Mouse (Mus musculus): ENCODE data around the gene Gm13030. TPM values are rescaled to one million over a fixed set of nuclear protein-coding genes. Genes with fewer than 3 reads are reported as not detected.

Gene Gm13030
- polyA plus RNA-seq (2014; fragmentation: Illumina TruSeq; extraction: RNeasy Lipid Tissue Mini Kit (QIAGEN cat#74804); ENCODE audit: low read depth, low replicate concordance): not detected

GRCm38 (mm10) chr4:138873864-138874263 is at the start of gene Gm13030:
Gene Gm13030, minus strand, starts transcription at chr4:138873964.

GRCm38 (mm10) chr4:138913797-138914196 is 40.0 kb upstream of the Gm13030 start, which contains the start of gene Otud3:
Gene Otud3, minus strand, starts transcription at chr4:138913945.

GRCm38 (mm10) chr4:138877731-138878130 is 4.0 kb upstream of the Gm13030 start, which contains the start of gene Pla2g2e:
Gene Pla2g2e, plus strand, starts transcription at chr4:138877942.

GRCm38 (mm10) chr4:138863344-138863998 is 10.3 kb downstream of the Gm13030 start, which contains the start of gene Pla2g5:
Gene Pla2g5, minus strand, starts transcription at chr4:138863482.

Other genes with a start within 250 kb of the Gm13030 start
- gene Vwa5b1, start 238.1 kb downstream of the Gm13030 start, polyA plus RNA-seq (2014; fragmentation: Illumina TruSeq; extraction: RNeasy Lipid Tissue Mini Kit (QIAGEN cat#74804); ENCODE audit: low read depth, low replicate concordance): 0.25 TPM
- 0.47 TPM for gene Pla2g2c, start 149.2 kb downstream of the Gm13030 start, polyA plus RNA-seq (2014; fragmentation: Illumina TruSeq; extraction: RNeasy Lipid Tissue Mini Kit (QIAGEN cat#74804); ENCODE audit: low read depth, low replicate concordance)
- gene Ubxn10, start 136.8 kb downstream of the Gm13030 start, polyA plus RNA-seq (2014; fragmentation: Illumina TruSeq; extraction: RNeasy Lipid Tissue Mini Kit (QIAGEN cat#74804); ENCODE audit: low read depth, low replicate concordance): 2.7 TPM
- gene Pla2g2f, start 116.3 kb downstream of the Gm13030 start, polyA plus RNA-seq (2014; fragmentation: Illumina TruSeq; extraction: RNeasy Lipid Tissue Mini Kit (QIAGEN cat#74804); ENCODE audit: low read depth, low replicate concordance): 4.2 TPM
- gene Pla2g2d, start 98.2 kb downstream of the Gm13030 start, polyA plus RNA-seq (2014; fragmentation: Illumina TruSeq; extraction: RNeasy Lipid Tissue Mini Kit (QIAGEN cat#74804); ENCODE audit: low read depth, low replicate concordance): 3.4 TPM
- 12.1 TPM for gene Pla2g5, start 10.5 kb downstream of the Gm13030 start, polyA plus RNA-seq (2014; fragmentation: Illumina TruSeq; extraction: RNeasy Lipid Tissue Mini Kit (QIAGEN cat#74804); ENCODE audit: low read depth, low replicate concordance)
- not detected for gene Pla2g2e, start 4.0 kb upstream of the Gm13030 start, polyA plus RNA-seq (2014; fragmentation: Illumina TruSeq; extraction: RNeasy Lipid Tissue Mini Kit (QIAGEN cat#74804); ENCODE audit: low read depth, low replicate concordance)
- 3.4 TPM for gene Otud3, start 40.0 kb upstream of the Gm13030 start, polyA plus RNA-seq (2014; fragmentation: Illumina TruSeq; extraction: RNeasy Lipid Tissue Mini Kit (QIAGEN cat#74804); ENCODE audit: low read depth, low replicate concordance)
- gene Rnf186, start 93.1 kb upstream of the Gm13030 start, polyA plus RNA-seq (2014; fragmentation: Illumina TruSeq; extraction: RNeasy Lipid Tissue Mini Kit (QIAGEN cat#74804); ENCODE audit: low read depth, low replicate concordance): 10.6 TPM
- gene Tmco4, start 98.9 kb upstream of the Gm13030 start, polyA plus RNA-seq (2014; fragmentation: Illumina TruSeq; extraction: RNeasy Lipid Tissue Mini Kit (QIAGEN cat#74804); ENCODE audit: low read depth, low replicate concordance): 8.0 TPM
- not detected for gene Htr6, start 201.6 kb upstream of the Gm13030 start, polyA plus RNA-seq (2014; fragmentation: Illumina TruSeq; extraction: RNeasy Lipid Tissue Mini Kit (QIAGEN cat#74804); ENCODE audit: low read depth, low replicate concordance)
- 2.8 TPM for gene Nbl1, start 219.0 kb upstream of the Gm13030 start, polyA plus RNA-seq (2014; fragmentation: Illumina TruSeq; extraction: RNeasy Lipid Tissue Mini Kit (QIAGEN cat#74804); ENCODE audit: low read depth, low replicate concordance)

Data from sigmoid colon, adult 10 weeks (tissue).